Mouse (Mus musculus): ENCODE measurements at regions not wholly inside any gene's neighbourhood (a gene's known extent, or its start where the extent isn't known, plus 50 kb on each side); places are given as distances from the start of the nearest gene placed in this dataset.

- no peaks in the 10 kb centered on the region for H3K36me3 ChIP-seq
- 0 out of 2 replicates have a peak, but pooled peaks cover 4% of the 10 kb centered on the region for H3K4me1 ChIP-seq (replicated peaks)
- no peaks in the 10 kb centered on the region for H3K9me3 ChIP-seq
- H3K27ac ChIP-seq = no peak overlapping the region
- H3K4me3 ChIP-seq = no peak overlapping the region
- WGBS = 61% methylated on average over 7 of the region's 7 CpGs
- no peak for DNase-seq (ENCODE audit: low spot score)
- H3K27me3 ChIP-seq (ENCODE audit: insufficient read depth, poor library complexity, severe bottlenecking) = no peaks in the 10 kb centered on the region
These were observed 1445.5 kb upstream of the Tenm2 start for GRCm38 (mm10) chr11:38681264-38681663.

GRCm38 (mm10) chr11:38673367-38674056 is 1437.7 kb upstream of the Tenm2 start:
- H3K27ac ChIP-seq = no peak overlapping the region
- no peaks in the 10 kb centered on the region for H3K36me3 ChIP-seq
- no peak for DNase-seq (ENCODE audit: low spot score)
- no peak overlapping the region for H3K4me3 ChIP-seq
- no peaks in the 10 kb centered on the region for H3K4me1 ChIP-seq (replicated peaks)
- no peaks in the 10 kb centered on the region for H3K9me3 ChIP-seq
- H3K27me3 ChIP-seq (ENCODE audit: insufficient read depth, poor library complexity, severe bottlenecking) = no peaks in the 10 kb centered on the region
- WGBS = 64% methylated on average over 5 of the region's 5 CpGs

Measured in hindbrain, embryonic 10.5 days (tissue).